Mouse (Mus musculus): ENCODE data around the gene Gm49711. TPM values are rescaled to one million over a fixed set of nuclear protein-coding genes. Genes with fewer than 3 reads are reported as not detected.

Gm49711 gene
- total and polyA plus RNA-seq, 3 experiments, result not detected

DNA sequence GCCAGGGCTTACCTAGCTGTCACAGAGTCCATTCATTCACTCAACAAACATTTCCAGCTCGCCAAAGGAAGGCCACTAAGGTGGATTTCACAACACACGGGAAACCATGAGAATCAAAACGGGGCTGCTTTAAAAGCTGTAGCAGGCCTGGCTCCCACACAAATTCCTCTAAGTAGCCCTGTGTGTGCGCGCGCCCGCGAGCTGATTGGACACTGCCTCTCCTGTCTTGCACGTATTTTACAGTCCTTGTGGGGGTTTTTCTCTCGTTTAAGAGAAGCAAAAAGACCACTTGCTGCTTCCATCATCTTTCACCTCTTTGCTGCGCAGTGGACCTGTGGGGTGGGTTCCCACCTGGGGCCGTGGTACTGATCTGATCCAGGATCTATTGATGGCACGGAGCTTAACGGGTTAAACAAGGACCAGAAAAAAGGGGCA lies 99.9 kb downstream of the Gm49711 start:
- no peak for DNase-seq (ENCODE audit: extremely low read depth)
- Histone ChIP-seq H3K4me2 (ENCODE audit: insufficient read depth, low read depth, poor library complexity, severe bottlenecking) (no peak overlapping the region), H3K4me1 (ENCODE audit: control insufficient read depth in 1 of 2, insufficient read depth in 2 of 2) (peaks cover 2 to 13% of the 10 kb centered on the region in 2 experiments; a peak in 2 of 4 replicates), H3K79me2 (replicated peaks; ENCODE audit: control insufficient read depth, extremely low read depth, insufficient read depth, poor library complexity, severe bottlenecking) (no peaks in the 10 kb centered on the region), H3K4me3 (replicated peaks in 1 of 3; ENCODE audit: low read depth in 2 of 3, low read length in 2 of 3, poor library complexity in 1 of 3) (no peak overlapping the region), H3K9ac (ENCODE audit: insufficient read depth, low read depth) (no peak overlapping the region), H3K36me3 (replicated peaks in 1 of 2; ENCODE audit: control insufficient read depth in 1 of 2, insufficient read depth in 1 of 2, low read length in 1 of 2) (no peaks in the 10 kb centered on the region), H3K27ac (ENCODE audit: insufficient read depth, low read depth) (no peak overlapping the region), H3K9me3 (replicated peaks; ENCODE audit: low read length) (no peaks in the 10 kb centered on the region), H3K27me3 (replicated peaks) (no peaks in the 10 kb centered on the region)
- dilution Hi-C loops (cut with MboI; ENCODE audit: extremely low pct_ligation_motif_present, extremely low pct_unique_long_range_greater_than_20kb, low sequenced_read_pairs), result no loop called here
- TF ChIP-seq E2F4 (IDR thresholded peaks at IDR 0.05; ENCODE audit: insufficient replicate concordance, low read depth, low read length), result no peak
- TF ChIP-seq EP300 (IDR thresholded peaks at IDR 0.05; ENCODE audit: low read length), result no peak
- no peak for TF ChIP-seq NRF1 (IDR thresholded peaks at IDR 0.05; ENCODE audit: low read depth, low read length)
- TF ChIP-seq POLR2AphosphoS2 (IDR thresholded peaks at IDR 0.05; ENCODE audit: low read depth, low read length), result no peak
- no peak for TF ChIP-seq MAZ (IDR thresholded peaks at IDR 0.05; ENCODE audit: low read depth, low read length)
- no peak for TF ChIP-seq CHD2 (IDR thresholded peaks at IDR 0.05; ENCODE audit: low read length)
- no peak for TF ChIP-seq NELFE (IDR thresholded peaks at IDR 0.05; ENCODE audit: low read depth, low read length)
- no peak for TF ChIP-seq UBTF (IDR thresholded peaks at IDR 0.05; ENCODE audit: low read depth, low read length)
- TF ChIP-seq ZKSCAN1 (IDR thresholded peaks at IDR 0.05; ENCODE audit: borderline replicate concordance, low read depth, low read length), result no peak
- TF ChIP-seq IRF4 (IDR thresholded peaks at IDR 0.05; ENCODE audit: low read depth, low read length), result no peak
- TF ChIP-seq SMC3 (IDR thresholded peaks at IDR 0.05; ENCODE audit: low read depth, low read length), result no peak
- no peak for TF ChIP-seq USF1 (IDR thresholded peaks at IDR 0.05; ENCODE audit: low read depth, low read length)
- no peak for TF ChIP-seq RAD21 (IDR thresholded peaks at IDR 0.05; ENCODE audit: low read depth, low read length)
- TF ChIP-seq ZC3H11A (IDR thresholded peaks at IDR 0.05; ENCODE audit: low read depth, low read length), result no peak
- no peak for TF ChIP-seq PAX5 (IDR thresholded peaks at IDR 0.05; ENCODE audit: low read length)
- TF ChIP-seq MAFK (IDR thresholded peaks at IDR 0.05; ENCODE audit: insufficient replicate concordance, low read length), result no peak
- TF ChIP-seq RCOR1 (conservative IDR thresholded peaks at IDR 0.05; ENCODE audit: low read depth, low read length), result no peak
- no peak for TF ChIP-seq KAT2A (IDR thresholded peaks at IDR 0.05; ENCODE audit: insufficient replicate concordance, low read length)
- no peak for TF ChIP-seq CHD1 (IDR thresholded peaks at IDR 0.05; ENCODE audit: low read depth, low read length)
- no peak for TF ChIP-seq TBP (conservative IDR thresholded peaks at IDR 0.05; ENCODE audit: low read depth, low read length)
- in situ Hi-C loops (cut with MboI; ENCODE audit: low pct_ligation_motif_present, low pct_unique_long_range_greater_than_20kb, low sequenced_read_pairs), result no loop called here

DNA sequence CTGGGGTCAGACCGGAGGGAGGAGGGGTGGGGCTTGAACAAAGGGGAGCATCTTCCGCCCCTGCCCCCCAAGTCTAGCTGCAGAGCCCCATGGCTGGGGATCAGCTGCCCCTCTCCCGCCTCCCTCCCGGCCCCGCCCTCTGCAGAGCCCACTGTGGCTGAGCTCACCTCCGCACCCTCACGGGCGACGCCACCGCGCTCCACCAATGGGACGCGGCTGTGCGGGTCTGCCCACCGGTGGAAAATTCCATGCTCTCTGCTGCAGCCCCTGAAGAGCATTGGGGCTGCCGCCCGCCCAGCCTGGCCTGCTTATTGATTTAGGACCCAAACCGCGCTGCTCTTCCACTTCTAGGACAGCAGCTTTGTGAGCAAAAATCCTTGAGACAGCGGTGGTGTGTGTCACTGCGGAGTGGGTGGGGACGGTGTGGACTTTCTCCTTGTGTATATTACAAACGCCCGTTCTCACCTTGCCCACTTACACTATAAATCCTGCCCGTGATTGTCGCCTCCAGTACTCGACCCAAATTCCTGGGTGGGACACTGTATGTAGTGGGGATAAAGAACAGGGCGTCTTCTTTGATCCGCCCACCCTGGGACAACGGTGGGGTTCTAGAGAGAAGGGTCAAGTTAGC lies 100.5 kb downstream of the Gm49711 start:
- Histone ChIP-seq H3K79me2 (replicated peaks; ENCODE audit: control insufficient read depth, extremely low read depth, insufficient read depth, poor library complexity, severe bottlenecking) (no peaks in the 10 kb centered on the region), H3K4me2 (ENCODE audit: insufficient read depth, low read depth, poor library complexity, severe bottlenecking) (no peak overlapping the region), H3K27ac (ENCODE audit: insufficient read depth, low read depth) (no peak overlapping the region), H3K9ac (ENCODE audit: insufficient read depth, low read depth) (no peak overlapping the region), H3K36me3 (replicated peaks in 1 of 2; ENCODE audit: control insufficient read depth in 1 of 2, insufficient read depth in 1 of 2, low read length in 1 of 2) (no peaks in the 10 kb centered on the region), H3K4me3 (replicated peaks in 1 of 3; ENCODE audit: low read depth in 2 of 3, low read length in 2 of 3, poor library complexity in 1 of 3) (no peak overlapping the region), H3K27me3 (replicated peaks) (no peaks in the 10 kb centered on the region), H3K4me1 (ENCODE audit: control insufficient read depth in 1 of 2, insufficient read depth in 2 of 2) (peaks cover 2 to 13% of the 10 kb centered on the region in 2 experiments; a peak in 2 of 4 replicates), H3K9me3 (replicated peaks; ENCODE audit: low read length) (no peaks in the 10 kb centered on the region)
- TF ChIP-seq ZNF384 (IDR thresholded peaks at IDR 0.05; ENCODE audit: low read depth, low read length), result no peak
- TF ChIP-seq TCF12 (IDR thresholded peaks at IDR 0.05; ENCODE audit: low read depth, low read length), result no peak
- TF ChIP-seq MAFK (IDR thresholded peaks at IDR 0.05; ENCODE audit: insufficient replicate concordance, low read length), result no peak
- TF ChIP-seq SMC3 (IDR thresholded peaks at IDR 0.05; ENCODE audit: low read depth, low read length), result no peak
- TF ChIP-seq IRF4 (IDR thresholded peaks at IDR 0.05; ENCODE audit: low read depth, low read length), result no peak
- TF ChIP-seq EP300 (IDR thresholded peaks at IDR 0.05; ENCODE audit: low read length), result no peak
- TF ChIP-seq MEF2A (IDR thresholded peaks at IDR 0.05; ENCODE audit: borderline replicate concordance, low read depth, low read length), result no peak
- no peak for TF ChIP-seq SIN3A (IDR thresholded peaks at IDR 0.05; ENCODE audit: low read length)
- TF ChIP-seq MAZ (IDR thresholded peaks at IDR 0.05; ENCODE audit: low read depth, low read length), result no peak
- no peak for TF ChIP-seq RCOR1 (conservative IDR thresholded peaks at IDR 0.05; ENCODE audit: low read depth, low read length)
- TF ChIP-seq BHLHE40 (IDR thresholded peaks at IDR 0.05; ENCODE audit: low read depth, low read length), result no peak
- no peak for DNase-seq (ENCODE audit: extremely low read depth)
- in situ Hi-C loops (cut with MboI; ENCODE audit: low pct_ligation_motif_present, low pct_unique_long_range_greater_than_20kb, low sequenced_read_pairs) (no loop called here), dilution Hi-C loops (cut with MboI; ENCODE audit: extremely low pct_ligation_motif_present, extremely low pct_unique_long_range_greater_than_20kb, low sequenced_read_pairs) (no loop called here)
